In the genomic region with DNA sequence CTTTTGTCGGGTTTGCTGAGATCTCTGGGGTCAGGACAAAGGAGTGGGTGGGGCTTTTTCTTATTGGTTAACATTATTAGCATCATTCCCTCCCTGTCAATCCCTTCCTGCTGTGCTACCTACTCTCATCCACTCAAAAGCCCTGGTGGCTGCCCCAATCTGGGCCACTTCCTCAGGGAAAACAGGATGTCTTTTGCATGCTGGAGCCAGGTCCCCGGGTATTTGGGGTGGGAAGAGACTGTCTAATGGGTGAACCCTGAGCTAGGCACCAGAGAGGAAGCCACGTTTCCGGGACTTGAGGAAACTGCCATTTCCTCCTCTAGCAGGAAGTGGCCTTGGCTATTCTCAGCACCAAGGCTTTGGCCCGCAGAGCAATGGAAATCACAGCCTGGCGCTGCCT, we compare ENCODE assay signal across 8 mouse cellular contexts.
DNase-seq lines count a peak whose midpoint lies in the region; ATAC-seq lines count a peak whose summit lies in the region.
"Had no signal": no experiment of that assay in that cellular context is flagged by ENCODE, and none has a peak within 500 bp of the region (broad histone marks: within the 10 kb centered on the region; RNA-seq: fewer than 3 reads in every experiment).

No protein-coding gene starts in this region.

- H3K9me3 ChIP-seq in heart, embryonic 15.5 days (replicated peaks) = no peaks in the 10 kb centered on the region
- H3K9me3 ChIP-seq in midbrain, embryonic 10.5 days (replicated peaks) = no peaks in the 10 kb centered on the region
- H3K9me3 ChIP-seq: hindbrain, embryonic 15.5 days had no signal

- peak; percentile 38 to 43 for DNase-seq in spleen, adult 18-20 months
- no peak for DNase-seq in spleen, postnatal 14 days (ENCODE audit: low spot score in 2 of 2)
- peak; percentile 66 for DNase-seq in kidney, postnatal 10 days
- peak; percentile 60 for DNase-seq in splenic B cell, adult 2 months (ENCODE audit: low read depth, low spot score)
- no peak for DNase-seq in ovary, postnatal 10 days (ENCODE audit: low spot score)
- DNase-seq in midbrain, embryonic 10.5 days (ENCODE audit: low spot score) = no peak

- 62% methylated on average over 6 of the region's 6 CpGs for WGBS in heart, embryonic 15.5 days
- 84% methylated on average over 6 of the region's 6 CpGs for WGBS in midbrain, embryonic 10.5 days

- H3K27ac ChIP-seq in heart, embryonic 15.5 days = 0 out of 2 replicates have a peak overlapping the region, but pooled peaks have one; percentile 8
- H3K27ac ChIP-seq in midbrain, embryonic 10.5 days (replicated peaks) = no peak overlapping the region
- H3K27ac ChIP-seq: hindbrain, embryonic 15.5 days had no signal

- no peak for ATAC-seq in heart, embryonic 15.5 days (replicated peaks; ENCODE audit: insufficient number of reproducible peaks, insufficient read depth, low FRiP score, low read depth)

- no peaks in the 10 kb centered on the region for H3K36me3 ChIP-seq in heart, embryonic 15.5 days
- H3K36me3 ChIP-seq in splenic B cell, adult 2 months (ENCODE audit: control insufficient read depth, insufficient read depth, low read length, poor library complexity, severe bottlenecking) = no peaks in the 10 kb centered on the region
- H3K36me3 ChIP-seq in midbrain, embryonic 10.5 days = no peaks in the 10 kb centered on the region
- H3K36me3 ChIP-seq: hindbrain, embryonic 15.5 days had no signal

- no peak overlapping the region for H3K9ac ChIP-seq in heart, embryonic 15.5 days
- H3K9ac ChIP-seq: hindbrain, embryonic 15.5 days had no signal

- H3K4me2 ChIP-seq in heart, embryonic 15.5 days = no peak overlapping the region
- H3K4me2 ChIP-seq: hindbrain, embryonic 15.5 days had no signal

- no peak overlapping the region for H3K4me3 ChIP-seq in heart, embryonic 15.5 days
- H3K4me3 ChIP-seq in midbrain, embryonic 10.5 days = no peak overlapping the region
- H3K4me3 ChIP-seq: hindbrain, embryonic 15.5 days had no signal

- H3K4me1 ChIP-seq in heart, embryonic 15.5 days (replicated peaks) = no peaks in the 10 kb centered on the region
- H3K4me1 ChIP-seq in midbrain, embryonic 10.5 days = no peaks in the 10 kb centered on the region; the same call in 1 of the 2 replicates
- H3K4me1 ChIP-seq: hindbrain, embryonic 15.5 days had no signal

- no peaks in the 10 kb centered on the region for H3K27me3 ChIP-seq in heart, embryonic 15.5 days
- no peaks in the 10 kb centered on the region for H3K27me3 ChIP-seq in splenic B cell, adult 2 months (ENCODE audit: control insufficient read depth, insufficient read depth, low read length, poor library complexity, severe bottlenecking)
- H3K27me3 ChIP-seq in midbrain, embryonic 10.5 days (ENCODE audit: low read depth, poor library complexity, severe bottlenecking) = no peaks in the 10 kb centered on the region
- H3K27me3 ChIP-seq: hindbrain, embryonic 15.5 days had no signal

Comparison
In these comparisons a context has a peak if more than half of its experiments do, and no peak if none do; other contexts are left out.
1. DNase-seq: peak in spleen, adult 18-20 months (2 of 2), kidney, postnatal 10 days (single experiment) and splenic B cell, adult 2 months (single experiment); none in spleen, postnatal 14 days (0 of 2), ovary, postnatal 10 days (single experiment) and midbrain, embryonic 10.5 days (single experiment).